Mouse (Mus musculus): Measurements from ENCODE around the gene Il5. TPM values are rescaled to one million over a fixed set of nuclear protein-coding genes. Genes with fewer than 3 reads are reported as not detected.

The Il5 gene
- total and polyA plus RNA-seq, 2 experiments from 2014 or later: 0.10 to 0.29 TPM

DNA sequence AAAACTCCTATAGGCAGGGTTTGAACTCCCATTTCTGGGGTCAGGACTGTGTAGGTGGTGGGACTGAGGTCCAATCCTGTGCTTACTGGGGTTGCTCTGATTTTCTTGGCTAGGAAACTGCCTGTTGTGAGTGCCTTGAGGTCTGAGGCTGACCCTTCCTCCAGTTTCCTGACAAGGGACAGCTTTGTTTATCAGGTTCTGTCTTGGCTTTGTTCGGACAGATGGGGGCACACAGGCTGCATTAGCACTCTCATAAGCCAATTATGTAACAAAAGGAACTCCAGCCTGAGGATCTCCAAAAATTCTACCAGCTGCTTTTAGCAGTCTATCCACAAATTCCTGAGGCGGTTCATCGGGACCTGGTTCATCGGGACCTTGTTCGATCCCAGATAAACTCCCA, 21.8 kb downstream of the Il5 start:
- no peak overlapping the region for H3K4me2 ChIP-seq (ENCODE audit: low read depth)
- no peaks in the 10 kb centered on the region for H3K9me3 ChIP-seq (ENCODE audit: low read length)
- H3K36me3 ChIP-seq (ENCODE audit: insufficient read depth): no peaks in the 10 kb centered on the region
- ATAC-seq (no peak), DNase-seq (no peak)
- no peak overlapping the region for H3K27ac ChIP-seq (ENCODE audit: low read depth, low read length)
- H3K27me3 ChIP-seq (ENCODE audit: insufficient read depth, low read length): no peaks in the 10 kb centered on the region
- no peak overlapping the region for H3K4me3 ChIP-seq (ENCODE audit: low read depth, low read length)
- WGBS: 5% methylated on average over 5 of the region's 5 CpGs
- no peak for TF ChIP-seq CTCF (IDR thresholded peaks at IDR 0.05; ENCODE audit: low read depth)
- H3K9ac ChIP-seq: no peak overlapping the region
- H3K4me1 ChIP-seq (ENCODE audit: insufficient read depth): no peaks in the 10 kb centered on the region

DNA sequence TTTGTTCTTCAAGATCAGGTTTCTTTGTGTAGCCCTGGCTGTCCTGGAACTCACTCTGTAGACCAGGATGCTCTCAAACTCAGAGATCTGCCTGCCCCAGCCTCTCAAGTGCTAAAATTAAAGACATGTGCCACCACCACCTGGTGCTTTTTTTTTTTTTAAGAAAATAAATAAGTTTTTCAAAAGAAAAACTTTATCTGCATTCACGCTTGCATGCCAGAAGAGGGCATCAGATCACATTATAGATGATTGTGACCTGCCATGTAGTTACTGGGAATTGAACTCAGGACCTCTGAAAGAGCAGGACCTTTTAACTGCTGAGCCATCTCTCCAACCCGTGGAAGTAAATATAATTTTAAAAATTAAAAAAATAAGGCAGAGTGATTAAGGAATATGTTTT, 24.7 kb downstream of the Il5 start:
- TF ChIP-seq CTCF (IDR thresholded peaks at IDR 0.05; ENCODE audit: low read depth): no peak
- ATAC-seq (no peak), DNase-seq (no peak)
- no peaks in the 10 kb centered on the region for H3K27me3 ChIP-seq (ENCODE audit: insufficient read depth, low read length)
- 92% methylated on average over 2 of the region's 2 CpGs for WGBS
- no peak overlapping the region for H3K9ac ChIP-seq
- H3K4me1 ChIP-seq (ENCODE audit: insufficient read depth): no peaks in the 10 kb centered on the region
- no peak overlapping the region for H3K4me3 ChIP-seq (ENCODE audit: low read depth, low read length)
- no peaks in the 10 kb centered on the region for H3K36me3 ChIP-seq (ENCODE audit: insufficient read depth)
- H3K4me2 ChIP-seq (ENCODE audit: low read depth): no peak overlapping the region
- H3K27ac ChIP-seq (ENCODE audit: low read depth, low read length): no peak overlapping the region
- H3K9me3 ChIP-seq (ENCODE audit: low read length): no peaks in the 10 kb centered on the region

DNA sequence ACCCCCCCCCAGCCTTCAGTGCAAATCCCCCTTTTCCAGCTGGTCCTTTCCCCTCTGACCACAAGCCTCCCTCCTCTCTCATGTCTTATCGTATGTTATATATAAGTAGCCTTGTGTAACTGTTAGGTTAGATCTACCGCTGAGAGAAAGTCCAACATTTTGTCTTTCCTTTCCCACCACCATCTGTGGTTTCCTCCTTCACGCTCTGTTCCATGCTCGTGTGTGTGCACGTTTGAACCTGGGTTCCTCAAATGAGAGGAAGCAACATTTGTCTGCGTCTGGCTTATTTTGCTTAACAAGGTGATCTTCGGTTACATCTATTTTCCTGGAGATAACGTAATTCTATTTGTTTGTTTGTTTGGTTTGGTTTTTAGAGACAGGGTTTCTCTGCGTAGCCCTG, 27.4 kb downstream of the Il5 start:
- no peak overlapping the region for H3K4me2 ChIP-seq (ENCODE audit: low read depth)
- H3K36me3 ChIP-seq (ENCODE audit: insufficient read depth): no peaks in the 10 kb centered on the region
- no peaks in the 10 kb centered on the region for H3K27me3 ChIP-seq (ENCODE audit: insufficient read depth, low read length)
- ATAC-seq (no peak), DNase-seq (no peak)
- TF ChIP-seq CTCF (IDR thresholded peaks at IDR 0.05; ENCODE audit: low read depth): no peak
- no peak overlapping the region for H3K4me3 ChIP-seq (ENCODE audit: low read depth, low read length)
- no peaks in the 10 kb centered on the region for H3K4me1 ChIP-seq (ENCODE audit: insufficient read depth)
- 94% methylated on average over 9 of the region's 9 CpGs for WGBS
- no peaks in the 10 kb centered on the region for H3K9me3 ChIP-seq (ENCODE audit: low read length)
- H3K27ac ChIP-seq (ENCODE audit: low read depth, low read length): no peak overlapping the region
- no peak overlapping the region for H3K9ac ChIP-seq

- Histone ChIP-seq H3K27ac (ENCODE audit: low read depth, low read length) (no peak overlapping the region), H3K9me3 (ENCODE audit: low read length) (no peaks in the 10 kb centered on the region), H3K27me3 (ENCODE audit: insufficient read depth, low read length) (no peaks in the 10 kb centered on the region), H3K36me3 (ENCODE audit: insufficient read depth) (no peaks in the 10 kb centered on the region), H3K9ac (no peak overlapping the region), H3K4me2 (ENCODE audit: low read depth) (no peak overlapping the region), H3K4me1 (ENCODE audit: insufficient read depth) (no peaks in the 10 kb centered on the region), H3K4me3 (ENCODE audit: low read depth, low read length) (no peak overlapping the region)
- no peak for TF ChIP-seq CTCF (IDR thresholded peaks at IDR 0.05; ENCODE audit: low read depth)
- 90% methylated on average over 6 of the region's 6 CpGs for WGBS
- no peak for ATAC-seq
- no peak for DNase-seq
Measured at GRCm38 (mm10) chr11:53748614-53749013, 28.0 kb downstream of the Il5 start.

GRCm38 (mm10) chr11:53749306-53749705, 28.7 kb downstream of the Il5 start:
- 71% methylated on average over 4 of the region's 4 CpGs for whole genome bisulfite sequencing
- Histone ChIP-seq H3K27ac (ENCODE audit: low read depth, low read length) (no peak overlapping the region), H3K9me3 (ENCODE audit: low read length) (no peaks in the 10 kb centered on the region), H3K4me3 (ENCODE audit: low read depth, low read length) (no peak overlapping the region), H3K27me3 (ENCODE audit: insufficient read depth, low read length) (no peaks in the 10 kb centered on the region), H3K4me1 (ENCODE audit: insufficient read depth) (no peaks in the 10 kb centered on the region), H3K36me3 (ENCODE audit: insufficient read depth) (no peaks in the 10 kb centered on the region), H3K9ac (no peak overlapping the region), H3K4me2 (ENCODE audit: low read depth) (no peak overlapping the region)
- no peak for DNase-seq
- no peak for ATAC-seq
- TF ChIP-seq CTCF (IDR thresholded peaks at IDR 0.05; ENCODE audit: low read depth): no peak

DNA sequence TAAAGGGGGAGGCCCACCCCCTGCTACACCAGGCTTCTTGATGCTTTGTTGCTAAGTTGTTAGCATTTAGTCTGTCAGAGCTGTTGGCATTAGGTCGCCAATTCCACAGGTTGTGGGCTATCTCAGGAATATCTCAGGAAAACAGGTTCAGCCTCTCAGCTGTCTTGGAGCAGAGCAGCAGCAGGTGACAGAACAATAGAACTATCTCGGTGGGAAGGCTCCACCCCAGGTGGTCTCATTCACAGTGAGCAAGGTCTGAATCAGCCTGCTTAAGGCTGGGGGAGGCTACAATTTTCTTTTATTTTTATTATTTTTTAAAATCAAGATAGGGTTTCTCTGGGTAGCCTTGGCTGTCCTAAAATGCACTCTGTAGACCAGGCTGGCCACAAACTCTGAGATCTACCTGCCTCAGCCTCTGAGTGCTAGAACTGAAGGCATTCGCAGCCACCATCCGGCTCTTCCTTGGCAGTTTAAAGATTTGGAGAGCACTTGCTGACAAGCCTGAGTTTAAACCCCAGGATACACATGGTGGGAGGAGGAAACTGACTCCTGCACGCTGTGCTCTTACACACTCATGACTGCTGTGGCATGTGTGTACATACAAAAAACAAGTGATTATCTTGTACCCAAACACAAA, 29.2 kb downstream of the Il5 start:
- no peaks in the 10 kb centered on the region for H3K9me3 ChIP-seq (ENCODE audit: low read length)
- no peak overlapping the region for H3K9ac ChIP-seq
- H3K4me2 ChIP-seq (ENCODE audit: low read depth): no peak overlapping the region
- TF ChIP-seq CTCF (IDR thresholded peaks at IDR 0.05; ENCODE audit: low read depth): no peak
- H3K36me3 ChIP-seq (ENCODE audit: insufficient read depth): no peaks in the 10 kb centered on the region
- H3K4me1 ChIP-seq (ENCODE audit: insufficient read depth): no peaks in the 10 kb centered on the region
- no peak overlapping the region for H3K27ac ChIP-seq (ENCODE audit: low read depth, low read length)
- 48% methylated on average over 5 of the region's 5 CpGs for WGBS
- H3K4me3 ChIP-seq (ENCODE audit: low read depth, low read length): no peak overlapping the region
- ATAC-seq: no peak
- no peaks in the 10 kb centered on the region for H3K27me3 ChIP-seq (ENCODE audit: insufficient read depth, low read length)
- no peak for DNase-seq

DNA sequence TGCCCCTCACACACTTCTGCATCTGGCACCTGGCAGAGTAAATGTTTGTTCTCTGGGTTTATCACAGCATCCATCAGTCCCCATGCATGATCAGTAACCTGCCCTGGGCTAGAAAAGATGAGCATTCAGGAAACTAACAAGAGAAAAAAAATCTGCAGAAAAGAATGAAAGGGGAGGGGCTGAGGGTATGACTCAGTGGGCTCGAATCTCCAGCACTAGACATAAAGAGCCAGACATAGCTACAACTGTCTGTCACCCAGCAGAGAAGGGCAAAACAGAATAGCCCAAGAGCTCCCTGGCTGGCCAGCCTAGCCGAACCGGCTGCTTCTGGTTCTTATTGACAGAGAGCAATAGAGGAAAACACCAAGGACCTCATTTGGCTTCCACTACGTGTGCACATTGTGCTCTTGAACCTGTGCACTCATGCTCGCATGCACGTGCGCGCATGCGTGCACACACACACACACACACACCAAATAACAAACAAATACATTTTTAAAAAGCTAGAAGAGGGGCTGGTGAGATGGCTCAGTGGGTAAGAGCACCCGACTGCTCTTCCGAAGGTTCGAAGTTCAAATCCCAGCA, 34.5 kb downstream of the Il5 start:
- DNase-seq: no peak
- no peaks in the 10 kb centered on the region for H3K36me3 ChIP-seq (ENCODE audit: insufficient read depth)
- H3K4me3 ChIP-seq (ENCODE audit: low read depth, low read length): no peak overlapping the region
- no peaks in the 10 kb centered on the region for H3K27me3 ChIP-seq (ENCODE audit: insufficient read depth, low read length)
- H3K4me2 ChIP-seq (ENCODE audit: low read depth): no peak overlapping the region
- no peaks in the 10 kb centered on the region for H3K9me3 ChIP-seq (ENCODE audit: low read length)
- H3K27ac ChIP-seq (ENCODE audit: low read depth, low read length): no peak overlapping the region
- ATAC-seq: no peak
- WGBS: 77% methylated on average over 12 of the region's 12 CpGs
- no peak for TF ChIP-seq CTCF (IDR thresholded peaks at IDR 0.05; ENCODE audit: low read depth)
- no peaks in the 10 kb centered on the region for H3K4me1 ChIP-seq (ENCODE audit: insufficient read depth)
- H3K9ac ChIP-seq: no peak overlapping the region
